Mouse (Mus musculus): ENCODE measurements around the gene Myl9. TPM values are rescaled to one million over a fixed set of nuclear protein-coding genes. Genes with fewer than 3 reads are reported as not detected.

Gene Myl9
- polyA plus RNA-seq, 1 experiment from 2014 or later: 23.3 TPM

- ATAC-seq (ENCODE audit: low read depth): no peak
- H3K9ac ChIP-seq (replicated peaks; ENCODE audit: low read depth, low read length): no peak overlapping the region
- no peaks in the 10 kb centered on the region for H3K27me3 ChIP-seq (ENCODE audit: control insufficient read depth, insufficient read depth, low read length)
- H3K4me1 ChIP-seq (ENCODE audit: control insufficient read depth, insufficient read depth, low read length): 0 out of 2 replicates have a peak, but pooled peaks cover 4% of the 10 kb centered on the region
- no peaks in the 10 kb centered on the region for H3K36me3 ChIP-seq (ENCODE audit: control insufficient read depth, insufficient read depth, low read length)
- 82% methylated on average over 5 of the region's 5 CpGs for WGBS
- no peak overlapping the region for H3K4me3 ChIP-seq (ENCODE audit: low read depth, low read length)
- no peak overlapping the region for H3K27ac ChIP-seq (ENCODE audit: low read depth, low read length)
- H3K4me2 ChIP-seq (ENCODE audit: low read depth, low read length): no peak overlapping the region
- no peaks in the 10 kb centered on the region for H3K9me3 ChIP-seq (ENCODE audit: control insufficient read depth, low read length)
These were observed 3.8 kb downstream of the Myl9 start for GRCm38 (mm10) chr2:156779036-156779435.

GRCm38 (mm10) chr2:156779488-156779887 is 4.3 kb downstream of the Myl9 start:
- no peak overlapping the region for H3K4me2 ChIP-seq (ENCODE audit: low read depth, low read length)
- ATAC-seq (ENCODE audit: low read depth): no peak
- H3K27me3 ChIP-seq (ENCODE audit: control insufficient read depth, insufficient read depth, low read length): no peaks in the 10 kb centered on the region
- WGBS: 72% methylated on average over 2 of the region's 2 CpGs
- H3K4me3 ChIP-seq (ENCODE audit: low read depth, low read length): no peak overlapping the region
- H3K27ac ChIP-seq (ENCODE audit: low read depth, low read length): no peak overlapping the region
- no peaks in the 10 kb centered on the region for H3K9me3 ChIP-seq (ENCODE audit: control insufficient read depth, low read length)
- no peak overlapping the region for H3K9ac ChIP-seq (replicated peaks; ENCODE audit: low read depth, low read length)
- H3K36me3 ChIP-seq (ENCODE audit: control insufficient read depth, insufficient read depth, low read length): no peaks in the 10 kb centered on the region
- H3K4me1 ChIP-seq (ENCODE audit: control insufficient read depth, insufficient read depth, low read length): 0 out of 2 replicates have a peak, but pooled peaks cover 4% of the 10 kb centered on the region

- no peak overlapping the region for H3K4me3 ChIP-seq (ENCODE audit: low read depth, low read length)
- WGBS: 71% methylated on average over 9 of the region's 9 CpGs
- H3K9ac ChIP-seq (replicated peaks; ENCODE audit: low read depth, low read length): no peak overlapping the region
- no peak overlapping the region for H3K4me2 ChIP-seq (ENCODE audit: low read depth, low read length)
- H3K36me3 ChIP-seq (ENCODE audit: control insufficient read depth, insufficient read depth, low read length): no peaks in the 10 kb centered on the region
- H3K27me3 ChIP-seq (ENCODE audit: control insufficient read depth, insufficient read depth, low read length): no peaks in the 10 kb centered on the region
- no peak for ATAC-seq (ENCODE audit: low read depth)
- H3K27ac ChIP-seq (ENCODE audit: low read depth, low read length): no peak overlapping the region
- no peaks in the 10 kb centered on the region for H3K9me3 ChIP-seq (ENCODE audit: control insufficient read depth, low read length)
- H3K4me1 ChIP-seq (ENCODE audit: control insufficient read depth, insufficient read depth, low read length): 0 out of 2 replicates have a peak, but pooled peaks cover 4% of the 10 kb centered on the region
These were observed 4.9 kb downstream of the Myl9 start for GRCm38 (mm10) chr2:156780129-156780528.

- no peak overlapping the region for H3K27ac ChIP-seq (ENCODE audit: low read depth, low read length)
- 16% methylated on average over 17 of the region's 17 CpGs for WGBS
- H3K9ac ChIP-seq (replicated peaks; ENCODE audit: low read depth, low read length): no peak overlapping the region
- no peaks in the 10 kb centered on the region for H3K36me3 ChIP-seq (ENCODE audit: control insufficient read depth, insufficient read depth, low read length)
- H3K27me3 ChIP-seq (ENCODE audit: control insufficient read depth, insufficient read depth, low read length): no peaks in the 10 kb centered on the region
- H3K4me1 ChIP-seq (ENCODE audit: control insufficient read depth, insufficient read depth, low read length): 0 out of 2 replicates have a peak, but pooled peaks cover 4% of the 10 kb centered on the region
- no peaks in the 10 kb centered on the region for H3K9me3 ChIP-seq (ENCODE audit: control insufficient read depth, low read length)
- no peak overlapping the region for H3K4me2 ChIP-seq (ENCODE audit: low read depth, low read length)
- ATAC-seq (ENCODE audit: low read depth): no peak
- H3K4me3 ChIP-seq (ENCODE audit: low read depth, low read length): no peak overlapping the region
These were observed 5.5 kb downstream of the Myl9 start for GRCm38 (mm10) chr2:156780752-156781151.

- Histone ChIP-seq H3K4me3 (ENCODE audit: low read depth, low read length) (no peak overlapping the region), H3K4me2 (ENCODE audit: low read depth, low read length) (no peak overlapping the region), H3K9ac (replicated peaks; ENCODE audit: low read depth, low read length) (no peak overlapping the region), H3K36me3 (ENCODE audit: control insufficient read depth, insufficient read depth, low read length) (no peaks in the 10 kb centered on the region), H3K4me1 (ENCODE audit: control insufficient read depth, insufficient read depth, low read length) (0 out of 2 replicates have a peak, but pooled peaks cover 4% of the 10 kb centered on the region), H3K9me3 (ENCODE audit: control insufficient read depth, low read length) (no peaks in the 10 kb centered on the region), H3K27me3 (ENCODE audit: control insufficient read depth, insufficient read depth, low read length) (no peaks in the 10 kb centered on the region), H3K27ac (ENCODE audit: low read depth, low read length) (no peak overlapping the region)
- 76% methylated on average over 4 of the region's 4 CpGs for WGBS
- ATAC-seq (ENCODE audit: low read depth): no peak
These were observed 6.1 kb downstream of the Myl9 start for GRCm38 (mm10) chr2:156781281-156781680.

GRCm38 (mm10) chr2:156781836-156782480 is 6.7 kb downstream of the Myl9 start:
- H3K27ac ChIP-seq (ENCODE audit: low read depth, low read length): no peak overlapping the region
- no peak overlapping the region for H3K4me2 ChIP-seq (ENCODE audit: low read depth, low read length)
- H3K27me3 ChIP-seq (ENCODE audit: control insufficient read depth, insufficient read depth, low read length): no peaks in the 10 kb centered on the region
- no peaks in the 10 kb centered on the region for H3K9me3 ChIP-seq (ENCODE audit: control insufficient read depth, low read length)
- H3K4me1 ChIP-seq (ENCODE audit: control insufficient read depth, insufficient read depth, low read length): 0 out of 2 replicates have a peak, but pooled peaks cover 4% of the 10 kb centered on the region
- no peaks in the 10 kb centered on the region for H3K36me3 ChIP-seq (ENCODE audit: control insufficient read depth, insufficient read depth, low read length)
- H3K4me3 ChIP-seq (ENCODE audit: low read depth, low read length): no peak overlapping the region
- WGBS: 73% methylated on average over 4 of the region's 4 CpGs
- ATAC-seq (ENCODE audit: low read depth): no peak
- no peak overlapping the region for H3K9ac ChIP-seq (replicated peaks; ENCODE audit: low read depth, low read length)

- ATAC-seq (ENCODE audit: low read depth): no peak
These were observed 7.5 kb downstream of the Myl9 start for GRCm38 (mm10) chr2:156782481-156783348.

GRCm38 (mm10) chr2:156783349-156783728 is 8.1 kb downstream of the Myl9 start:
- no peaks in the 10 kb centered on the region for H3K9me3 ChIP-seq (ENCODE audit: control insufficient read depth, low read length)
- WGBS: 82% methylated on average over 9 of the region's 9 CpGs

More at GRCm38 (mm10) chr2:156782481-156783348, 7.5 kb downstream of the Myl9 start:
- H3K4me1 ChIP-seq (ENCODE audit: control insufficient read depth, insufficient read depth, low read length): 0 out of 2 replicates have a peak, but pooled peaks cover 4% of the 10 kb centered on the region
- H3K4me2 ChIP-seq (ENCODE audit: low read depth, low read length): no peak overlapping the region
- no peak overlapping the region for H3K27ac ChIP-seq (ENCODE audit: low read depth, low read length)
- H3K9ac ChIP-seq (replicated peaks; ENCODE audit: low read depth, low read length): no peak overlapping the region
- H3K4me3 ChIP-seq (ENCODE audit: low read depth, low read length): no peak overlapping the region
- 91% methylated on average over 9 of the region's 10 CpGs for WGBS
- no peaks in the 10 kb centered on the region for H3K9me3 ChIP-seq (ENCODE audit: control insufficient read depth, low read length)
- H3K27me3 ChIP-seq (ENCODE audit: control insufficient read depth, insufficient read depth, low read length): no peaks in the 10 kb centered on the region
- H3K36me3 ChIP-seq (ENCODE audit: control insufficient read depth, insufficient read depth, low read length): no peaks in the 10 kb centered on the region

GRCm38 (mm10) chr2:156784016-156784585 is 8.9 kb downstream of the Myl9 start:
- no peaks in the 10 kb centered on the region for H3K27me3 ChIP-seq (ENCODE audit: control insufficient read depth, insufficient read depth, low read length)
- ATAC-seq (ENCODE audit: low read depth): no peak
- no peaks in the 10 kb centered on the region for H3K9me3 ChIP-seq (ENCODE audit: control insufficient read depth, low read length)
- H3K4me2 ChIP-seq (ENCODE audit: low read depth, low read length): no peak overlapping the region
- no peak overlapping the region for H3K4me3 ChIP-seq (ENCODE audit: low read depth, low read length)
- 70% methylated on average over 7 of the region's 7 CpGs for WGBS
- H3K9ac ChIP-seq (replicated peaks; ENCODE audit: low read depth, low read length): no peak overlapping the region
- no peaks in the 10 kb centered on the region for H3K4me1 ChIP-seq (ENCODE audit: control insufficient read depth, insufficient read depth, low read length)
- no peaks in the 10 kb centered on the region for H3K36me3 ChIP-seq (ENCODE audit: control insufficient read depth, insufficient read depth, low read length)
- no peak overlapping the region for H3K27ac ChIP-seq (ENCODE audit: low read depth, low read length)

More at GRCm38 (mm10) chr2:156783349-156783728, 8.1 kb downstream of the Myl9 start:
- Histone ChIP-seq H3K4me3 (ENCODE audit: low read depth, low read length) (no peak overlapping the region), H3K27me3 (ENCODE audit: control insufficient read depth, insufficient read depth, low read length) (no peaks in the 10 kb centered on the region), H3K27ac (ENCODE audit: low read depth, low read length) (no peak overlapping the region), H3K36me3 (ENCODE audit: control insufficient read depth, insufficient read depth, low read length) (no peaks in the 10 kb centered on the region), H3K4me2 (ENCODE audit: low read depth, low read length) (no peak overlapping the region), H3K4me1 (ENCODE audit: control insufficient read depth, insufficient read depth, low read length) (no peaks in the 10 kb centered on the region), H3K9ac (replicated peaks; ENCODE audit: low read depth, low read length) (no peak overlapping the region)
- no peak for ATAC-seq (ENCODE audit: low read depth)

Measured in neural tube, embryonic 14.5 days (tissue).